Mouse (Mus musculus): ENCODE measurements around the gene Intu. TPM values are rescaled to one million over a fixed set of nuclear protein-coding genes. Genes with fewer than 3 reads are reported as not detected.

Intu gene
- total and polyA plus RNA-seq, 3 experiments = 9.7 to 12.3 TPM; not detected in 1

- Histone ChIP-seq H3K4me3 (ENCODE audit: control insufficient read depth in 1 of 2, insufficient read depth in 1 of 2, low read depth in 2 of 2, low read length in 2 of 2) (no peak overlapping the region), H3K79me2 (ENCODE audit: control insufficient read depth, insufficient read depth, low read length, poor library complexity) (no peaks in the 10 kb centered on the region), H3K36me3 (ENCODE audit: control insufficient read depth in 1 of 2, insufficient read depth in 2 of 2, low read length in 2 of 2) (no peaks in the 10 kb centered on the region; a peak in 2 of 4 replicates), H3K9me3 (replicated peaks; ENCODE audit: insufficient read depth, low read length) (no peaks in the 10 kb centered on the region), H3K9ac (ENCODE audit: control insufficient read depth, low read depth, low read length, poor library complexity, severe bottlenecking) (no peak overlapping the region), H3K4me1 (ENCODE audit: control insufficient read depth in 1 of 2, insufficient read depth in 2 of 2, low read length in 2 of 2) (peaks cover 0 to 9% of the 10 kb centered on the region in 2 experiments; a peak in 2 of 4 replicates), H3K27me3 (ENCODE audit: control insufficient read depth in 1 of 2, insufficient read depth in 2 of 2, low read length in 2 of 2) (no peaks in the 10 kb centered on the region), H3K27ac (ENCODE audit: control insufficient read depth, low read depth, low read length) (no peak overlapping the region)
- 0 out of 2 replicates have a peak, but pooled peaks have one; percentile 36 for TF ChIP-seq SIN3A (IDR thresholded peaks at IDR 0.05; ENCODE audit: low read length)
- TF ChIP-seq MYC (IDR thresholded peaks at IDR 0.05; ENCODE audit: low read depth, low read length) = no peak
- TF ChIP-seq ETS1 (IDR thresholded peaks at IDR 0.05; ENCODE audit: low read depth, low read length) = peak; percentile 88
- TF ChIP-seq UBTF (IDR thresholded peaks at IDR 0.05; ENCODE audit: borderline replicate concordance, insufficient read depth, low read depth, low read length) = no peak
- TF ChIP-seq MXI1 (IDR thresholded peaks at IDR 0.05; ENCODE audit: low read depth, low read length) = peak; percentile 38; the same call in 1 of the 2 replicates
- TF ChIP-seq ZC3H11A (IDR thresholded peaks at IDR 0.05; ENCODE audit: low read depth, low read length) = no peak
- DNase-seq (ENCODE audit: low read depth, low spot score) = peak; percentile 23
These were observed 5.0 kb upstream of the Intu start for GRCm38 (mm10) chr3:40526095-40526494.

- no peaks in the 10 kb centered on the region for H3K79me2 ChIP-seq (ENCODE audit: control insufficient read depth, insufficient read depth, low read length, poor library complexity)
- no peaks in the 10 kb centered on the region for H3K27me3 ChIP-seq (ENCODE audit: control insufficient read depth in 1 of 2, insufficient read depth in 2 of 2, low read length in 2 of 2)
- no peaks in the 10 kb centered on the region; a peak in 2 of 4 replicates for H3K36me3 ChIP-seq (ENCODE audit: control insufficient read depth in 1 of 2, insufficient read depth in 2 of 2, low read length in 2 of 2)
- TF ChIP-seq ZNF384 (IDR thresholded peaks at IDR 0.05; ENCODE audit: low read depth, low read length) = no peak
- no peak for TF ChIP-seq MEF2A (IDR thresholded peaks at IDR 0.05; ENCODE audit: extremely low read depth, insufficient replicate concordance, low read depth, low read length, poor library complexity, severe bottlenecking)
- TF ChIP-seq USF2 (IDR thresholded peaks at IDR 0.05; ENCODE audit: borderline replicate concordance in 1 of 2, insufficient read depth in 1 of 2, low read depth in 1 of 2, low read length in 2 of 2) = no peak
- no peak for TF ChIP-seq CHD2 (IDR thresholded peaks at IDR 0.05; ENCODE audit: low read length)
- no peak for TF ChIP-seq KAT2A (conservative IDR thresholded peaks at IDR 0.05; ENCODE audit: low read depth, low read length)
- TF ChIP-seq TCF12 (IDR thresholded peaks at IDR 0.05; ENCODE audit: low read depth, low read length) = no peak
- no peak for TF ChIP-seq GABPA (IDR thresholded peaks at IDR 0.05; ENCODE audit: low read depth, low read length)
- no peak for TF ChIP-seq MAZ (IDR thresholded peaks at IDR 0.05; ENCODE audit: low read depth, low read length)
- TF ChIP-seq ETS1 (IDR thresholded peaks at IDR 0.05; ENCODE audit: low read depth, low read length) = no peak
- no peak for TF ChIP-seq RCOR1 (IDR thresholded peaks at IDR 0.05; ENCODE audit: low read depth, low read length)
- no peak for TF ChIP-seq TBP (IDR thresholded peaks at IDR 0.05; ENCODE audit: low read depth, low read length)
- no peak for TF ChIP-seq POLR2A (IDR thresholded peaks at IDR 0.05; ENCODE audit: control insufficient read depth in 1 of 2, insufficient read depth in 1 of 2, low read depth in 1 of 2, low read length in 2 of 2, poor library complexity in 1 of 2)
- TF ChIP-seq ZMIZ1 (IDR thresholded peaks at IDR 0.05; ENCODE audit: low read depth, low read length) = no peak
- no peak for TF ChIP-seq MAX (IDR thresholded peaks at IDR 0.05; ENCODE audit: low read length)
- TF ChIP-seq EP300 (IDR thresholded peaks at IDR 0.05; ENCODE audit: low read depth in 1 of 2, low read length in 2 of 2) = no peak
- no peak for TF ChIP-seq E2F4 (IDR thresholded peaks at IDR 0.05; ENCODE audit: borderline replicate concordance, low read depth, low read length)
- no peak overlapping the region for H3K4me3 ChIP-seq (ENCODE audit: control insufficient read depth in 1 of 2, insufficient read depth in 1 of 2, low read depth in 2 of 2, low read length in 2 of 2)
- H3K27ac ChIP-seq (ENCODE audit: control insufficient read depth, low read depth, low read length) = no peak overlapping the region
- no peak overlapping the region for H3K9ac ChIP-seq (ENCODE audit: control insufficient read depth, low read depth, low read length, poor library complexity, severe bottlenecking)
- no peaks in the 10 kb centered on the region for H3K9me3 ChIP-seq (replicated peaks; ENCODE audit: insufficient read depth, low read length)
- no peak for DNase-seq (ENCODE audit: low read depth, low spot score)
- peaks cover 0 to 9% of the 10 kb centered on the region in 2 experiments; a peak in 2 of 4 replicates for H3K4me1 ChIP-seq (ENCODE audit: control insufficient read depth in 1 of 2, insufficient read depth in 2 of 2, low read length in 2 of 2)
These were observed 3.9 kb upstream of the Intu start for GRCm38 (mm10) chr3:40527218-40527617.

Data from MEL (cell line).